Mouse (Mus musculus) kidney, embryonic 15.5 days (tissue): ENCODE results near the gene Ypel2. TPM values are rescaled to one million over a fixed set of nuclear protein-coding genes. Genes with fewer than 3 reads are reported as not detected.

Source experiments
- ATAC-seq: fragments of 200-750 bp; cut with Nextera tagmentation; replicated peaks from 2 replicates; pipeline ENCODE4 v1.8.0; 2017; ENCODE audit warnings: moderate TSS enrichment; ENCODE audit not compliant: low FRiP score
- H3K27ac ChIP-seq: fragments of 300-500 bp; sonication (generic); 2 replicates; pipeline ENCODE4 v1.5.1; 2015; ENCODE audit warnings: mild to moderate bottlenecking, inconsistent platforms
- H3K27me3 ChIP-seq: fragments of 300-500 bp; sonication (generic); 2 replicates; pipeline ENCODE4 v1.6.1; 2015; ENCODE audit warnings: inconsistent platforms
- H3K36me3 ChIP-seq: fragments of 300-500 bp; sonication (generic); 2 replicates; pipeline ENCODE4 v1.6.1; 2015; ENCODE audit warnings: inconsistent platforms
- H3K4me1 ChIP-seq: fragments of 300-500 bp; sonication (generic); 2 replicates; pipeline ENCODE4 v1.6.1; 2015; ENCODE audit warnings: inconsistent platforms
- H3K4me2 ChIP-seq: fragments of 300-500 bp; sonication (generic); 2 replicates; pipeline ENCODE4 v1.6.1; 2015; ENCODE audit warnings: moderate library complexity, mild to moderate bottlenecking, inconsistent platforms
- H3K4me3 ChIP-seq: fragments of 300-500 bp; sonication (generic); replicated peaks from 2 replicates; pipeline ENCODE4 v1.5.1; 2015; ENCODE audit warnings: mild to moderate bottlenecking, inconsistent platforms
- H3K9ac ChIP-seq: fragments of 300-500 bp; sonication (generic); 2 replicates; pipeline ENCODE4 v1.6.1; 2015; ENCODE audit warnings: mild to moderate bottlenecking, inconsistent platforms
- H3K9me3 ChIP-seq: fragments of 300-500 bp; sonication (generic); replicated peaks from 2 replicates; pipeline ENCODE4 v1.6.1; 2016; ENCODE audit warnings: inconsistent platforms
- WGBS: fragments of 180-500 bp; shearing (Covaris S2); methylation state at CpG from one replicate; pipeline ENCODE4 v1.1.7; 2015; ENCODE audit warnings: mixed read lengths; 5-methylcytosine and 5-hydroxymethylcytosine counted together
- polyA plus RNA-seq: library from polyadenylated mRNA; unstranded; fragments of >200 nt; fragmentation: Nextera tagmentation; extraction: Ambion mirVana; gene quantifications from 2 replicates; pipeline ENCODE4 v1.2.1, GENCODE M21; 2015

The Ypel2 gene
- polyA plus RNA-seq, 1 experiment from 2014 or later = 10.4 TPM

DNA sequence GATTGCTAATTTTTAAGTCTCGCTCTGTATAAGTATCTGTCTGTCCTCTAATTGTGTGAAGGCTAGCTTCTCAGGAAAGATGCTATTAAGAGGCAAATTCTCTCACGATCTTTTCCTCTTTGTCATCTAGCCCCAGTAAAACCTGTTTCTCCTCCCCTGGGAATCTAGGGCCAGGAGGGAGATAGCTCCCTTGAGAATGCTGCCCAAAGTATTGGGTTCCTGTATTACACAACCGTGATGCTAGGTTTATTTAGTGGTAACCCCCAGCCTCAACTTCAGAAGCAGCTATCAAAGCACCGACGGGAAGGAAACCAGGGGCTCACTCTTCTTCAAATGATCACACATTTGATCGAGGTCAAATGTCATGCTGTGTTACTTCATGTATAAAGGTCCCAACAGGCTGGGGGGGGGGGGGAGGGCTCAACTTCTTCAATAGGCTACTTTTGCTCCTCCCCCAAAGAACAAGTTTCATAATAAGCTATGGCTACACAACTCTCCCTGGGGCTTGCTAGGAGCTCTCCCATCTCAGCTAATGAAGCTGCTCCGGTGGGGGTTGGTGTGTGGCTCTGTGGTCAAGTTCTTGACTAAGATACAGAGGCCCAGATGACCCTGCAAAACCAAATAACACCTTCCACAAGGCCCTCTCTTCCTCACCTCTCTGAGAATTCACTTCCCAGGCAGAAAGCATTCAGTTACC lies 22.3 kb downstream of the Ypel2 start:
- H3K36me3 ChIP-seq = peaks cover 25% of the 10 kb centered on the region
- 61% methylated on average over 7 of the region's 7 CpGs for WGBS
- H3K27ac ChIP-seq = no peak overlapping the region
- H3K9ac ChIP-seq = no peak overlapping the region
- no peaks in the 10 kb centered on the region for H3K9me3 ChIP-seq
- H3K4me1 ChIP-seq = peaks cover 59% of the 10 kb centered on the region
- ATAC-seq = no peak
- no peak overlapping the region for H3K4me3 ChIP-seq
- H3K27me3 ChIP-seq = no peaks in the 10 kb centered on the region
- H3K4me2 ChIP-seq = no peak overlapping the region

- WGBS = 53% methylated on average over 13 of the region's 13 CpGs
- H3K27ac ChIP-seq = peak overlapping the region; percentile 76
These were observed 24.3 kb downstream of the Ypel2 start for GRCm38 (mm10) chr11:86969041-86969821.

GRCm38 (mm10) chr11:86967506-86967905 lies 26.0 kb downstream of the Ypel2 start:
- Histone ChIP-seq H3K4me2 (no peak overlapping the region), H3K4me3 (no peak overlapping the region), H3K9me3 (no peaks in the 10 kb centered on the region), H3K27me3 (no peaks in the 10 kb centered on the region), H3K27ac (no peak overlapping the region), H3K4me1 (peaks cover 38% of the 10 kb centered on the region), H3K9ac (no peak overlapping the region), H3K36me3 (peaks cover 39% of the 10 kb centered on the region)
- 86% methylated on average over 9 of the region's 9 CpGs for WGBS
- no peak for ATAC-seq

More at GRCm38 (mm10) chr11:86969041-86969821, 24.3 kb downstream of the Ypel2 start:
- Histone ChIP-seq H3K9me3 (no peaks in the 10 kb centered on the region), H3K9ac (no peak overlapping the region), H3K4me3 (no peak overlapping the region), H3K4me1 (peaks cover 40% of the 10 kb centered on the region), H3K4me2 (no peak overlapping the region), H3K27me3 (no peaks in the 10 kb centered on the region), H3K36me3 (peaks cover 32% of the 10 kb centered on the region)
- ATAC-seq = no peak

- Histone ChIP-seq H3K27me3 (no peaks in the 10 kb centered on the region), H3K4me2 (no peak overlapping the region), H3K36me3 (peaks cover 36% of the 10 kb centered on the region), H3K9ac (no peak overlapping the region), H3K4me1 (peaks cover 46% of the 10 kb centered on the region), H3K4me3 (no peak overlapping the region), H3K27ac (no peak overlapping the region), H3K9me3 (no peaks in the 10 kb centered on the region)
- no peak for ATAC-seq
- WGBS = 89% methylated on average over 3 of the region's 3 CpGs
These were observed 26.8 kb downstream of the Ypel2 start for GRCm38 (mm10) chr11:86966696-86967095.

GRCm38 (mm10) chr11:86965079-86965478 lies 28.4 kb downstream of the Ypel2 start:
- WGBS = 97% methylated on average over 5 of the region's 5 CpGs
- no peaks in the 10 kb centered on the region for H3K27me3 ChIP-seq
- peaks cover 60% of the 10 kb centered on the region for H3K4me1 ChIP-seq

GRCm38 (mm10) chr11:86963698-86964097 lies 29.8 kb downstream of the Ypel2 start:
- H3K4me1 ChIP-seq = peaks cover 61% of the 10 kb centered on the region
- H3K4me3 ChIP-seq = no peak overlapping the region
- 0 out of 2 replicates have a peak overlapping the region, but pooled peaks have one; percentile 96 for H3K27ac ChIP-seq
- H3K9ac ChIP-seq = no peak overlapping the region
- no peak for ATAC-seq
- H3K27me3 ChIP-seq = no peaks in the 10 kb centered on the region
- H3K36me3 ChIP-seq = peaks cover 22% of the 10 kb centered on the region
- H3K9me3 ChIP-seq = no peaks in the 10 kb centered on the region
- 92% methylated on average over 10 of the region's 10 CpGs for WGBS
- no peak overlapping the region for H3K4me2 ChIP-seq

More at GRCm38 (mm10) chr11:86965079-86965478, 28.4 kb downstream of the Ypel2 start:
- Histone ChIP-seq H3K9me3 (no peaks in the 10 kb centered on the region), H3K36me3 (peaks cover 22% of the 10 kb centered on the region), H3K27ac (no peak overlapping the region), H3K4me3 (no peak overlapping the region), H3K9ac (no peak overlapping the region), H3K4me2 (no peak overlapping the region)
- no peak for ATAC-seq

DNA sequence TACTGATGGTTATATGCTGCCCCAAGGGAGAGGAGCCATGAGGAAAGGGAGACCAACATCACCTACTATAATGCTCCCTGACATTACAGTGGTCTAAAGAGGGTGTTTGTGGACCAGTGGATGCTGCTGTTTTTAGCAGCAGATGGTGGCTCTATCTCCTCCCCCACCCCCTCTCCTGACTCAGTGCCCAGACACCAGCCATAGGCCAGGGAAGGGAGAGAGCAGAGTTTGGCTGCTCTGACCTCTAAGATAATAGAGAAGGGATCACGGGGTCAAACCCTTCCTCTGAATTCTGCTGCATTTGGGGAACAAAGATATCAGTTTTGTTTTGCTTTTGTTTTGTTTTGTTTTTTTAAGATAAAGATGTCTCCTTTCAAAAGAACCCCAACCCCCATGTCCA lies 30.5 kb downstream of the Ypel2 start:
- H3K27me3 ChIP-seq = no peaks in the 10 kb centered on the region
- no peak overlapping the region for H3K4me2 ChIP-seq
- no peaks in the 10 kb centered on the region for H3K9me3 ChIP-seq
- no peak overlapping the region for H3K4me3 ChIP-seq
- peak overlapping the region; percentile 96 for H3K27ac ChIP-seq
- no peak for ATAC-seq
- peaks cover 22% of the 10 kb centered on the region for H3K36me3 ChIP-seq
- H3K4me1 ChIP-seq = peaks cover 61% of the 10 kb centered on the region
- no peak overlapping the region for H3K9ac ChIP-seq
- 58% methylated on average over 1 of the region's 1 CpGs for WGBS

DNA sequence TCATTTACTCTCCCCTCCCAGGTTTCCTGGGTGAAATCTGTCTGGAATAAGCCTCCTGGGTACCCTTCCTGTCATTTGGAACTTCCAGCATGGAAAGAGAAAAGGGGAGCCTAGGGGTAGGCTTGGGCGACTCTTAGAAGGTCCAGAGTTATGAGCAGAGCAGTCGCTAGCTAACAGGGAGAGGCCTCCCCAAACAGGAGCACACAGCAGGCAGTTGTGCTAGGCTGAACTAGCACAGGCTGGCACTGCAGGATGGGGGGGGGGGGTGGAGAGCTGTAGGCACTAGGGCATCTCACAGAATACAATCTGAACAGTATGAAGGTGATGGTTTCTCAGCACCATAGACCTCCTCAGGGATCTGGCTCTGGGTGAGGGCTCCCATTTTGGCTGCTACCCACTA lies 31.1 kb downstream of the Ypel2 start:
- H3K4me1 ChIP-seq = peaks cover 67% of the 10 kb centered on the region
- ATAC-seq = no peak
- H3K9ac ChIP-seq = no peak overlapping the region
- peak overlapping the region; percentile 96 for H3K27ac ChIP-seq
- peaks cover 22% of the 10 kb centered on the region for H3K36me3 ChIP-seq
- H3K9me3 ChIP-seq = no peaks in the 10 kb centered on the region
- H3K4me2 ChIP-seq = no peak overlapping the region
- no peaks in the 10 kb centered on the region for H3K27me3 ChIP-seq
- WGBS = 23% methylated on average over 2 of the region's 2 CpGs
- H3K4me3 ChIP-seq = no peak overlapping the region

- ATAC-seq = no peak
- Histone ChIP-seq H3K4me2 (no peak overlapping the region), H3K4me3 (no peak overlapping the region), H3K27ac (peak overlapping the region; percentile 96), H3K36me3 (peaks cover 17% of the 10 kb centered on the region), H3K9ac (no peak overlapping the region), H3K4me1 (peaks cover 74% of the 10 kb centered on the region), H3K9me3 (no peaks in the 10 kb centered on the region), H3K27me3 (no peaks in the 10 kb centered on the region)
- 47% methylated on average over 11 of the region's 11 CpGs for WGBS
These were observed 31.8 kb downstream of the Ypel2 start for GRCm38 (mm10) chr11:86961510-86962303.

DNA sequence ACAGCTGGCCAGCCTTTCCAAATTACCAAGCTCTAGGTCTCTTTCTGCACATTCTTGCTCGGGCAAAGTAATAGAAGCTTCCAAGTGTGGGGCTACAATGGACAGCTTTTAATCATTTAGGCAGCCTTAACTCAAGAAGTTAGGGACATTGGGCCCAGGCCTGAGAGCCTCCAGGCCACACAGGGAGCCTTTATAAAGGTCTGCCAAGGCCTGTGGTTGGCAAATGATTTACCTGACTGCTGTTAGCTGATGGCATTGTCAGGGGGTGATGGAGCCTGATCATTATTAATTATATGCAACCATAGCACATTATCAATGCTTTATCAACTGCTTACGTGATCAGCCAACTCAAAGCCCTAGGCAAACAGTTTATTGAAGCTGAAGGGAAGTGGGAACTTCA lies 33.2 kb downstream of the Ypel2 start:
- no peaks in the 10 kb centered on the region for H3K27me3 ChIP-seq
- H3K4me1 ChIP-seq = peaks cover 85% of the 10 kb centered on the region
- H3K4me2 ChIP-seq = no peak overlapping the region
- peak overlapping the region; percentile 96 for H3K27ac ChIP-seq
- no peaks in the 10 kb centered on the region for H3K9me3 ChIP-seq
- WGBS = 43% methylated on average over 2 of the region's 2 CpGs
- H3K9ac ChIP-seq = no peak overlapping the region
- ATAC-seq = peak; percentile 38; the same call in 1 of the 2 replicates
- peaks cover 9% of the 10 kb centered on the region for H3K36me3 ChIP-seq
- no peak overlapping the region for H3K4me3 ChIP-seq

DNA sequence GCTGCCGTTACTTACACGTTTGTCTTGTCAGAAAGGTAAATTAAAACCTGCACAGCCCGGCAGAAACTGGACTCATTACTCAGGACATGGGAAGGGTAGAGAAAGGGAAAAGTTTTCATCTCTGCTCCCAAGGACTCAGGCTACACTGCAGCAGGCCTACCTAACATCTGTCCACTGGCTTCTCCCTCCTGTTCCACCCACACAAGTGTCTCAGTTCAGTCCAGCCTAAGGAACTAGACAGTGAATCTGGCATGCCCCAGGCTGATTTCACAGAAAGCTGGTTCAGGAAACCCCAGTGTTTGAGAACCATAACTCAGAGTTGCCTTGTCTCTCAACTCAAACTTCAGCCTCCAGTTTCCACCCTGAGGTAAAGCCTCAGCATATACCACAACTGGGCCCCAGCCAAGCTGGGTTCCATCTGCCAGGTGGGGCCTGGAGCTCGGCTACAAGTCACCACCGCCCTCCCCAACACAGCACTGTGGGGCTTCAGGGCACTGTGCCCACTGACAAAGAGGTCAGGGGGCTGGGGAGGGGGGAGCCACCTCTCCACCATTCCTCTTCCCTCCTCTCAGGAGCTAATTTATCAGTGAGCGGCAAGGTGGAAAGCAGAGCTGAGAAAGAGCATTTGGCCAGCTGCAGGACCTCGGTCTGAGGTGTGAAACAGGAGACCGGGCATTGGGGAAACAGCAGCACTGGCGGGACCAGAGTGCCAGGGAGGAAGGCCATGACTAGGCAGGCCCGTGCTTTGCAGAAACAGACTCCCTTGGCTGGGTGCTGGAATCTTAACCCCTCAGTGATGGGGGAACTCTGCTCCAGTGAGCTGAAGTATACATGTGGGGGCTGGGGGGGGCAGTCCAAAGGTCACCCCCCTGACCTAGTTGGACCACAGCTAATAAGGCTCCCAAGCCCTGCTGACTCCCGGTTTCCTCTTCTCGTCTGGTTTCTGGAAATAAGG lies 34.5 kb downstream of the Ypel2 start:
- H3K4me1 ChIP-seq = peaks cover 98% of the 10 kb centered on the region
- no peaks in the 10 kb centered on the region for H3K9me3 ChIP-seq
- H3K27ac ChIP-seq = peak overlapping the region; percentile 96
- H3K27me3 ChIP-seq = no peaks in the 10 kb centered on the region
- 0 out of 2 replicates have a peak overlapping the region, but pooled peaks have one; percentile 12 for H3K4me2 ChIP-seq
- peaks cover 5% of the 10 kb centered on the region; the same call in 1 of the 2 replicates for H3K36me3 ChIP-seq
- peak; percentile 74 for ATAC-seq
- WGBS = 19% methylated on average over 12 of the region's 12 CpGs
- H3K4me3 ChIP-seq = no peak overlapping the region
- H3K9ac ChIP-seq = no peak overlapping the region
